Mouse (Mus musculus): ENCODE data around the gene Ranbp17. TPM values are rescaled to one million over a fixed set of nuclear protein-coding genes. Genes with fewer than 3 reads are reported as not detected.
A peak's percentile ranks its signal among the peaks of the same experiment; 100 is the strongest.
"Not testable (repeated sequence)": the region's sequence is repeated elsewhere in the genome, so short reads cannot be mapped to it uniquely, and the experiment has no call there.

Gene Ranbp17
- total RNA-seq (2021) = under 1 TPM; 0.18 to 0.38 TPM
- long read RNA-seq, experiment 1 = 0 reads
- long read RNA-seq, experiment 2 = 0 reads

DNA sequence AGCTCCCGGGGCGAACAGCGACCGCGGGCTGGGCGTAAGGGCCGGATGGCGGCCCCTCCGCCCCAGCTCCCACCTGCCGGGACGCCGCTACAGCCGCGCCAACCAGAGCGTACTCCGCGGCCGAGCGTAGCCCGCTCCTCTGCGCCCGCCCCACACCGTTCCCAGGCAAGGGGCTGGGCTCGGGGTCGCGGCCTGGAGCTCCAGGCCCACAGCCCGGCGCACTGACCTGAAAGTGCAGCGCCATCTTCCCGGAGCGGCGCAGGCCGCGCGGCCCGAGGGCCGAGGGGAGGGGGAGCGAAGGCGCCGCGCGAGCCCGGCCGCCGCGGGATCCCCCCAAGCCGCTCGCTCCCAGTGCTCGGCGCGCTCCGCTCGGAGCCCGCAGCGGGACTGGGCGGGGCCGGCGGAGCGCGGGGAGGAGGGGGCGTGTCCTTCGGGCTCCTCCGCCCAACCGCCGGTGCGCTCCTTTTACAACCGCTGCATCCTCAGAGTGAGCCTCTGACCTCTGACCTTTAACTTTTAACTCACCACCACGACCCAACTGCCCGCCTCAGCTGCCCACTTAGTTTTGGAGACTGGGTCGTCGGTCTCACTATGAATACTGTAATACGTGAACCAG, at the start of gene Ranbp17:
Gene Ranbp17 (minus strand): TSS at position 371 of the 616 bp plus-strand sequence.
- peak; percentile 1 for DNase-seq (ENCODE audit: low spot score)

DNA sequence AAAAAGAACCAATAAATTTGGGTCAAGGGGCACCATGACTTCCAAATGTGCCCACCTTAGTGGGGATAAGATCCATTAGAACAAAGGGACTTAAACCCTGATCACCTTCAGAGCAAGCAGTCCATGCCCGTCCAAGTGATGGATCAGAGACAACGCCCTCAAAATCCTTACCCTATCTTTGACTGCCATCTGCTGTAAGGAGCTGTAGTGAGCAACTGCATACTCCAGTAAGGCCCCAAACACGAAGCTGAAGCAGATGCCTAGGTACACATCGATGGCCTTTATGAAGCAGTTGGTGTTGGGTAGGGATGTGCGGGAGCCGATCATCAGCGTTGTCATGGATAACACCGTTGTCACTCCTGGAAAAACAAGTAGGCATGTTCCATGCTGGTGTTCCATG, 40.6 kb upstream of the Ranbp17 start:
- DNase-seq (ENCODE audit: low spot score) = no peak

DNA sequence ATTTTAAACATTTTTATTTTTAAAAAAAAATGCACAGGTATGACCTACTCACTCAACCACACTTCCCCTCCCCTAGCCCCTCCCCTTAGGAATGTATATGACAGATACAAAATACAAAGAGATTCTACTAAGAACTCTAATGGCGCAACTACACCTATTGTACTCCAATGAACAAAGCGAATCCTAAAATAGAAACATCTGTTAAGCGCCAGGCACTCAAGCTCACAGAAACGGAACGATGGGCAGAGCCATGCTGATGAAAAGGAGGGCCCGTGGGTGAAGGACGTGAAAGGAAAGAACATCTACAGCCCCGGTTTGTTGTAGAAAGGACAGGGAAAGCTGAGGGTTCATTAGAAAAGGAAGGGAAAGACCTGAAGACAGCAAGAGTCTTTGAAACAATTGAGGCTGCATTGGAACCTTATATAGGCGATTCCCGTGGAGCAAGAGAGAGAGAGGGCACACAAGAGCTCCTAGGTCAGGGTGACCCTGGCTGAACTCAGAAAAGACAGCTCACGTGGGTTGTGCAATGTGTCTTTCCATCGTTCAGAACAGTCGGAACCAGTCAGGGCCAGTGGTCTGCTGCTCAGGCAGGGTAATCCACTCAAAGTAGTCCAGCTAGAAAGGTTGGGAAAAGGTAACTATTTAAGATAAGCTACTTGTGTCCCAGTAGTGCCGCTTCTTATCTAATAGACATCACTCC, 37.5 kb upstream of the Ranbp17 start:
- no peak for DNase-seq (ENCODE audit: low spot score)

DNA sequence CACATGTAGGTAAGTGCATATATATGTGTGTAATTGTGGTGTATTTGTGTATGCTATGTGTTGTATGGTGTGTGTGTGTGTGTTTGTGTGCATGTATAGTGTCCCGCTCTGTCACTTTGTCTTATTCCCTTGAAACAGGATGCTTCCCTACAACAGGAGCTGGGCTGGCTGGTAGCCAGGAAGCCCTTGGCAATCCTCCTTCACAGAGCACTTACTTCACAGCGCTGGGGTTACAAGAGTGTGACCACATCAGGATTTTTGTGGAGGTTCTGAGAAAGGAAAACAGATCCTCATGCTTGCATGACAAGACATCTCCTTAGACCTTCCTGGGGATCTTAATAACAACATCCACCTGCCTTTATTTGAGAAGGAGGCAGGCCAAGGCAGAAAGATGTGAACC, 33.8 kb upstream of the Ranbp17 start:
- no peak for DNase-seq (ENCODE audit: low spot score)

DNA sequence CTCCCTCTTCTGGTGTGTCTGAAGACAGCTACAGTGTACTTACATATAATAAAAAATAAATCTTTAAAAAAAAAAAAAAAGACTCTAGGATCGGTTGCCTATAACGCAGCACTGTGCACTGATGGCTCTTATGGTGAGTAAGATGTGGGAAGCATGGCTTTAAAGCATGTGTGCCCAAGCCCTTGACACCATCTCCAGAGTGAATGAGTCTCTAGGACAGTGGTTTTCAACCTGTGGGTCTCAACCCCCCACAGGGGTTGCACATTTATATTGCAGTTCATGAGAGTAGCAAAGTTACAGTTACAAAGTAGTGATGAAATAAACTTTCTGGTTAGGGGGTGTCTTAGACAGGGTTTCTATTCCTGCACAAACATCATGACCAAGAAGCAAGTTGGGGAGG, 31.4 kb upstream of the Ranbp17 start:
- DNase-seq (ENCODE audit: low spot score) = no peak

DNA sequence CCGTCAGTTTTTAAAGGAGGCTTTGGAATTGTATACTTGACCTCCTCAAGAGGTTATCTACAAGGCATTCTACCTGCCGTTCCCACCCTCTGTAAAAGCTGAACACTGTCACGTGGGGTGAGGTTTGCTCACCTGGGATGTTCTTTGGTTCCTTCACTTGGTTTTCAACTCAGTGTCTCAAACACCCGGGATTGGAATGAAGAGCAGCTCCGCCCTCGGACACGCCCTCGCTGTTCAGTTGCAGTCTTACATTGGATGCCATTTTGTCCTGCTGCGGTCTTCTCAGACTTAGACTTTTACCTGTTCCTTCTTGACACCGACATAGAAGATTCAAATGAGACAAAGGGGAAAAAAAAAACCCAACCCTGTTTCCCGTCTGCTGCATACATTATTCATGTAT, 30.6 kb upstream of the Ranbp17 start:
- DNase-seq (ENCODE audit: low spot score) = no peak

DNA sequence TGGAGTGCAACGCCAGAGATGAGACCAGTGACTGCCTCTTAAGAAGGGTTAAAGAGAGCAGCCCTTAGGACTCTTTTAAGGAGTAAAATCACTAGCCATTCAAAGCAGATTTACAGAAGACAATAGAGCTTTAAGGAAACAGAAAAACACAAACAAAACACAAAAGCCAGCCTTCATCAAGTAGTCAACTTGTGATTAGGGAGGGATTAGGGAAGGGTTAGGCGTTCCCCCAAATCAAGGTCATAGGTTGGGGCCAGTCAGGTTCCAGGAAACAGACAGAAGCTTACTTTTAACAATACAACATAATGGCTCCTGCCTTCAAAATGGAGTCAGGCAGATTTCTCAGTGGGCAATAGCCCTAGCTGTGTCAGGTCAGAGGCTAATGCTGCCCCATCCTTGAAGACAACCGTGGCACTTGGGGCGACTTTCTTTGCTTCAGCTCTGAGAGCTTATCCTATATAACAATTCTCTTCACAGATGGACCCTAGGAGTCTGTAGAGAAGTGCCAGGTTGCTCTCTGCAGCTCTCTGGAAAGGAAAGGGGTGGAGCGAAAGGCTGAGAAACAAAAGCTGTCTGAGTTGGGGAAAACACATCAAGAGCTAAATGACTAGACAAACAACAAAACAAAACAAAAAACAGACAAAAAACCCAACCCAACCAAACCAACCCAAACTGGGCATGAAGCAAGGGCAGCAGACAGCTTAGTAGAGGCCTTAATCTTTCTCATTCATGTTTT, 24.0 kb upstream of the Ranbp17 start:
- no peak for DNase-seq (ENCODE audit: low spot score)

DNA sequence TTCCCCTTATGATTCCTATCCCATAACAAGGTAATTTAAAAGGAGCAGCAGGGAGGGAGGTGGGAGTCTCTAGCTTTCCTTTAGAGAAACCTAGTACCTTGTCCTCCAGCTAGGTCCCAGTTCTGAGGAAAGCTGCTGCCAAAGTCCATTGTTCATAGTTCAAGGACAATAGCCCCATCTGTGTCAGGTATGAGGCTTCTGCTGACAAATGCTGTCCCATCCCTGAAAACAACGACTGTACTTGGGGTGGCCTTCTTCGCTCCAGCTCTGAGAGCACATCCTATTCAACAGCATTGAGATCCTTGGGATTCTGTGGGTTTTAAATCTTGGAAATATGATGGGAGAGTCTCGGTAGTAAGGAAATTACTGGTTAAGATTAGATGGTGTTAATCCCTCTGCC, 23.1 kb upstream of the Ranbp17 start:
- DNase-seq (ENCODE audit: low spot score) = no peak

DNA sequence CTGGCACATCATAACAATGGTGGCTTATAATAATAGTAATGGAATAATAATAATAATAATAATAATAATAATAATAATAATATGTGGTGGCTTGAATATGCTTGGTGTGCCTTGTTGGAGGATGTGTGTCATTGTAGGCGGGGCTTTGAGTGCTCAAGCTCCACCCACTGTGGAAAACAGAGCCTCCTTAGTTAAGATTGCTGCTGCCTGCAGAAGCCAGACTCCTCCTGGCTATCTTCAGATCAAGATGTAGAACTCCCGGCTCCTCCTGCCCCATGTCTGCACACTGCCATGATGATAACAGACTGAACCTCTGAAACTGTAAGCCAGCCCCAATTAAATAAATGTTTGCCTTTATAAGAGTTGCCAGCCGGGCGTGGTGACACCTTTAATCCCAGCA, 21.0 kb upstream of the Ranbp17 start:
- DNase-seq (ENCODE audit: low spot score) = no peak

DNA sequence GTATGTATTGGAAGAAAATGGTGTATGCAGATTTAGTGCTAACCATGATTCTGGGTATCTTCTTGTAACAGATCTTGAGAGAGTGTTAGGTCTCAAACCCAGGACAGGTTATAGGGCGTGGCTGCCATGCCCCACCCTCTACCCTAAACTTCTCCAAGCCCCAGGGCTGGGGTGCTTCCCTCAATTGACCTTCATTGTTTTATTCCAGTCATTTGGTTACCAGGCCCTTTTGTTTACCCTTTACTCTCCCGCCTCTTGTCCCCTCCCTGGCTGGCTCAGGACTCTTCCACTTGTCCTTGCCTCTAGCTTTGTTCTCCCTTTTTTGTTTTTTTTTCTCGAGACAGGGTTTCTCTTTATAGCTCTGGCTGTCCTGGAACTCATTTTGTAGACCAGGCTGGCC, 20.0 kb upstream of the Ranbp17 start:
- no peak for DNase-seq (ENCODE audit: low spot score)

DNA sequence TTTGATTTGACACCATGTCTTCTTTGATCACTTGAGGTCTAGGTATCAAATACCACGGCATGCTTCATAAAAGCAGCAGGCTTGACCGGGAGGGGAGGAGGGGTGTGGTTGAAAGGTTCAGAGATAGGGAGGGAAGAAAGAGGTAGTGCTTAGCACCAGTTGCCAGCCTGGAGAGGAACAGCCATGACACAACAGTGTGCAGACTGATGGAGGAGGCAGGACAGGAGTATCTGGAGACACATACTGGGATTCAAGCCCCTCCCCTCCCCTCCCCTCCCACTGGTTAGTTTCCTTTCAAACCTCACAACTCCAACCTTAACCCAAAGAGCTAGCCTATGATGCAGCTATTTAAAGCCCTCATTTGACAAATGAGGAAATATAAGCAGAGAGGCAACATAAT, 16.0 kb upstream of the Ranbp17 start:
- no peak for DNase-seq (ENCODE audit: low spot score)

DNA sequence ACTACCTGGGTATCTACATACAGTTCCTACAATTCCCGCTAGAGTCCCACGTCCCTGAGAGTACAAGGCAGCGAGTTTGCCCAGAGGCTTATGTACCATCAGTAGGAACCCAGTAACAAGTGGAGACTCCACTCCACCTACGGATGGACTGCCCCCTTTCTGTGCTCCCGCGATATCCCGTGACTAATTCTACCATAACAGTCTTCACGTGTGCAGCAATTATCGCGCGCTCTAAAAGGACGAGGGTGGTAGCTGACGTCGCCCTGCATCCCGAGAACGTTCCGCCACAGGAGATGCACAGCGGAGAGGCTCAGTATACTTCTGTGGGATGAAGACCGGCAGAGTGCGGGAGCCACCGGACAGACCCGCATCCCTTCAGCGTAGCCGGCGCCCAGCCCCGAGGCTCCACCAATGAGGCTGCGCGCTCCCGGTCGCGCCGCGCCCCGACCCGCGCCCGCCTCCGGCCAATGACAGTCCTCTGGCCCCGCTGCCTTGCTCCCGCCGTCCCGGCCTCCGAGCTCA, 631 bp downstream of the Ranbp17 start:
- DNase-seq (ENCODE audit: low spot score) = peak; percentile 10

DNA sequence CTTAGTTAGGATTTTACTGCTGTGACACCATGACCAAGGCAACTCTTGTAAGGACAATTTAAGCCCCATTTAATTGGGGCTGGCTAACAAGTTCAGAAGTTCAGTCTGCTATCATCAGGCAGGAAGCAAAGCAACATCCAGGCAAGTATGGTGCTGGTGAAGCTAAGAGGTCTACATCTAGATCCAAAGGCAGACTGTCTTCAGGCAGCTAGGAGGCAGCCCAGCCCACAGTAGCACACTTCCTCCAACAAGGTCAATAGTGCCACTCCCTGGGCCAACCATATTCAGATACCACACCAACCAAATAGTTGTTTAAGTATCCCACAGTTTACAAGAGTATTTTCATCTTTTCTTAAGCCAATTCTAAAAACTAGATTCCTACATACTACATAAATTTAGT, 4.1 kb downstream of the Ranbp17 start:
- DNase-seq (ENCODE audit: low spot score) = no peak

DNA sequence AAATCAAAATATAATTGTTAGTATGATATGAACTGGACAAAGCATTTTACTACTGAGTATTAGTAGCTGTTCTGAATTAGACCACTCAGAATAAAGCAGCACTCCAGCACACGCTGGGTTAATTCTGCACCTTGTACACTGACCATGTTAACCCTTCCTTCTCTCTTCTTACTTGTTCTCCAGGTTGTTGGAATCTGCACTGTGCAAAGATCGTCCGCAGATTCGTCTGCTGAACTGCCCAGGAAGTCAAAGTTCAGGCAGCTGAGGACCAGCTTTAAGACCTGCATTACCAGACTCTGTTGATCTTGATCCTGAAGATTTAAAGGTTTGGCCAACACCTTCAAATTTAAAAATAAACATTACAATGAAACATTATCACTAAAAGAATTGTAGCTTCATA, 27.8 kb downstream of the Ranbp17 start:
- DNase-seq (ENCODE audit: low spot score) = no peak

DNA sequence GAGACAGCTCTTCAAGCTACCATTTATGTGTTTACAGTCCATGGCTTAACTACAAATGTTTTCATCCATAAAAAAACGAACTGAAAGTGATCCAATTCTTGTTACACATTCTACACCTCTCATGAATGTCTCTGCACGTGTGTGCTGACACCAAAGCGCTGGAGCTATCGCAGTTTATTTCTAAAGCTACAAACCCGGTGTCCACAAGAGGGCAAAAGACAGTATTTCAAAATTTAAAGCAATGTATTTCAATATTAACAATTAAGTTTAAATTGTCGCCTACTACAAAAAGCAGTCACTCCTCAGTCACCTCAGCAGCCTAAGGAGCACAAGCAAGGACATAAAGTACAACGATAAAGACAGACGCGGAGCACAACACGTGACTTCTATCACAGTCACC, 33.1 kb downstream of the Ranbp17 start:
- DNase-seq (ENCODE audit: low spot score) = no peak

DNA sequence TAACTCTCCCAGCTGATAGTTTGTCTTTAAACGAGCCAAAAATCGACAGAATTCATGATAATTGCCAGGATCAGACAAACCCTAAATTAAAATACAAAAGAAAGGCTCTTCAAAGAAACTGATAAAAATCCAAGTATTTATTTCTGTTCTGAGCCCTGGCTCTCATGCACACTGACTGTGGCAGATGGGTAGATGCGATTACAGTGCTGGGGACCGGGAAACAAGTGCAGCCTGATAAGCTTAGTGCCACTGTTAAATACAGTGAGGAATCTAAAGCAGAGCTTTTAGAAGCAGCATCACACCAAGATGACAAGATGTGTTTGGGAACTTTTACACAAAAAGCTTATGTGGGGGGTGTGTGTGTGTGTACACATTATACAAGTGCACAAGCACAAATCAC, 34.3 kb downstream of the Ranbp17 start:
- no peak for DNase-seq (ENCODE audit: low spot score)

DNA sequence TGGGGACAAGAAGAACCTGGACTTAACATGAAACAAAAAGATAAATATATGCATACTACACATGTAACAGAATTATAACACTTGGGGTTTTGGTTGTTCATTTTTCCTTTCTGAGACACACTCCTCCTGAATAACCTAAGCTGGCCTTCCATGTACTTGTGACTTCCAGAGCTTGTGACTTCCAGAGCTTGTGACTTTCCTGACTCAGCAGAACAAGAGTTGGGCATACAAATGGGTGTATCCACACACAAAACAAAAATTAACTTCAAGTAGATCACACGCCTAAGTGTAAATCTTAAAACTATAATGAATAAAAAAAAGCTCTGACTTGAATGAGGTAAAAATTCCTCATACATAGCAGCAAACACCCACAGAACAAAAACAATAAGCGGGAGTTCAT, 36.9 kb downstream of the Ranbp17 start:
- no peak for DNase-seq (ENCODE audit: low spot score)

DNA sequence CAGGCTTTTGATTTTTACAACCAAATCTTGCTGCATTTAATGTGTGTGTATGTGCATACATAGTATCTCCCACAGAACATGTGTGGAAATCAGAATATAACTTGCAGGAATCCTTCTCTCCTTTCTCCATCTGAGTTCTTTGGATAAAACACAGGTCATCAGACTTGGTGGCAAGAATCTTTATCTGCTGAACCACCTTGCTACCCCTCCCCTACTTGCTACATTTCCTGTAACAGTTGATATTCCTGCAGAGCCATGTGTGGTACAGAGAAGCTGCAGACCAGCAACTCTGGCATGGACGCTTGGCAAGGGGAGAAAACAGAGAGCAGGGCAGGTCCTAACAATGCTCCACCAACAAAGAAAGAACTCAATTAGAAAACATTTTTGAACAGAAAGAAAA, 52.4 kb downstream of the Ranbp17 start:
- DNase-seq (ENCODE audit: low spot score) = no peak

DNA sequence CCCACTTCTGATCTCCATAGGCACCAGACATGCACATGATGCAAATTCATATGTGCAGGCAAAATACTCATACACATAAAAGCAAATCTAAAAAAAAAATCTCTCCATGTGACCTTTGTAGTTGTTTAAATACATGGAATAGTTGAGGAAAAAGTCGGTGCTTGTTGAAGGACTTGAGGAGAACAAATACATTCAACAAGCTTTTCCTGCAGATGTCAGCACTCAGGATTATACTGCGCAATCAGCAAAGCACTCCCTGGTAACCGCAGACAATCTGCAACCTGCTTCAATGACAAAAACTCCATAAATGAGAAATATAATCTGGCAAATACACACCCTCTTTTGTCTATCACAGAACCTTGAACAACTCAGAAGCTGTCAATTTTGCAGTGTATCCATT, 59.5 kb downstream of the Ranbp17 start:
- DNase-seq (ENCODE audit: low spot score) = no peak

DNA sequence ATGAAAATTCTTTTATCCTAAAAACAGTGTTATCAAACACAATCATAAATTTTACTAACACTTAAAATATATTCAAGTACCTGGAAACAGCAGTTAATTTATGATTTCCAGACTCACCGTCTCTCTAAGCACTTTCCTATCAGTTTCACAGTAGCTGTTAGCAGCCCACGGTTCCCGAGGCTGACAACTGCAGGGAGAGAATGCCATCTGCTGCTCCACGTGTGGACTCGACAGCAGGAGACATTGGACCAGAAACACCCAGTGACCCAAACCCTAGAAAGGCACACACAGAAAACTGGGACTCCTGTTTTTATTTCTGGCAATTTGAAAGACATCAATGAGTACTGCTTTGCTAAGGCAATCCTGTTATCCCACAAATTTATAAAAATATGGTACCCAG, 79.7 kb downstream of the Ranbp17 start:
- no peak for DNase-seq (ENCODE audit: low spot score)

DNA sequence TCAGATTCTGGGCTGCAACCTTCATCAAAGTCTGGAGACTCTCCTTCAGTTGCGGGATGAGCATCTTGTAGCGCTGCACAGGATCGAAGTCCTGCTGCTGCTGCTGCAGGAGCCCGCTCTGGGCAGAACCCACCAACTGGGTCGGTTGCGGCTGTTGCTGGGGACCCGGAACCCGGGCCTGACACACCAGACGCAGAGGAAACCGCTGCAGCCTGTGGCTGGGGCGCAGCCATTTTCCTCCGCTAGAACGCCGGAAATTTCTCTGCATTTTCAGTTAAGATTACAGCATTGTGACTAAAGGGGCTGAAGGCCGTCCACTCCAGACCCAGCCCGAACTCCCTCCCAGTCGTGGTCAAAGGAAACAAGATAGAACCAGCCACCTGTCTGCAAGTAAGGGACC, 85.3 kb downstream of the Ranbp17 start:
- not testable (repeated sequence) for DNase-seq (ENCODE audit: low spot score)

DNA sequence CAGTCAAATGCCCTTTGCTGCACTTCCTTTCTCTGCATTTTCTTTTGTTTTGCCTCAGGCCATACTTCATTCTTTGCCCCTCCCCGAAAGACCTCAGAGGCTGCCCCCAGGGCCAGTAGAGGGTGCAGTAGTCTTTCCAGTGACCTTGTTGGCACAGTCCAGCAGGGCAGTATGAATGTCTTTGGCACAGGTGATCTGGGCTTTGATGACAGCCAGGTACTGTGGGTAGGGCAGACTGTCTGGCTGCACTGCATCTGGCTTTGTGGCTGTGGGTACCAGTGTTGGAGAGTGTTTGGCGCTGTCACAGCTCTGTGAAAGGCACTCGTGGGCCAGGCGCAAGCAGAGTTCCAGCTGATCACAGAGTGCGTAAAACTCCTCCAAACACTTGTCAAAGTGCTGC, 85.8 kb downstream of the Ranbp17 start:
- not testable (repeated sequence) for DNase-seq (ENCODE audit: low spot score)

DNA sequence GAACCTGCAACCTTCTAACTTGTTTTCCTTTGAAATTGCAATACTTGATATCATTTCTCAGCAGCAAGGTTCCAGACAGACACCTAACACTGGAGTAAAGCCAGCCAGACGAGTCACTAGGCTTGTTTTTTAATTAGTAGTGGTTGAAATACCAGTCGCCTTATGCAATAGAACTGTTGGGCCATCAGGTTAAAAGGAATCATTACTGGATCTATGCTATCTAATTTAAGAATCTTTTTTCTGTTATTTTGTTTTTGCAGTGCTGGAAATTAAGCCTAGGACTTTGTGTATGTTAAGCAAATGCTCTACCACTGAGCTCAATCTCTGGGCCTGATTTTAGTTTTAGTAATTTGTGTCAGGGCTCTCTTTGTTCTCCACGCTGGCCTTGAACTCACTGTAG, 91.3 kb downstream of the Ranbp17 start:
- DNase-seq (ENCODE audit: low spot score) = no peak
